Mouse (Mus musculus): Measurements from ENCODE around the gene Scnn1a.

DNA sequence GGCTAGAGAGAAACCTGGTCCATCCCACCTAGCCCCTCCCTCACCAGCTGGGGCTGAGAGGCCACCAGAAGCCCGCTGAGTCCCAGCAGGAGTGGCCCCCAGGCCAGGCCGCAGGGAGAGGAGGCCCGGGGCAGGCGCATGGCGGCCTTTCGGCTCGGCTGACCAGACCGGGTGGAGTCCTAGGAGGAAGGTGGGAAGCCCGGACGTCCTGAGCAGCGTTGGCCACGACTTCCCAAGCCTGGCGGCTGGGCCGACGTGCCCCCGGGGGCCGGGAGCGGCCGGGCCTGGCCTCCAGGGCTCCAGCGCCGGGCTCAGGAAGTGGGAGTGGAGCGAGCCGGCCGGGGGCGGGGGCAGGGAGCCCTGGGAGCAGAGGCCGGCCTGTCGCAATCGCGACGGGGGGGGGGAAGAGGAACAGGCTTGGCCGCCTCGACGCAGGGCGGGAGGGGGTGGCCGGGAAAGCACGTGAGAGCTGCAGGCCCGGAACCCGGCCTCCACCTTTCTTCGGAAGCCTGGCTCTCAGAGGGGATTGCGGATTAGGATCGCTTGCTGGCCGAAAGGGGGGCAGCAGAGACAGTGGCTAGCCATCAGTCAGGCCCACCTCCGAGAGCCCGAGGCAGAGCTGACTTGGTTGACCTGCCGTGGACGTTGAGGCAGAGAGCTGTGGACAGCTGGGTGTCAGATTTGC lies 6.8 kb upstream of the Scnn1a start, which contains the start of gene Ltbr:
- TF ChIP-seq POLR2A (IDR thresholded peaks at IDR 0.05; ENCODE audit: insufficient read length, low read depth) (peak; percentile 51), MYOD1 (IDR thresholded peaks at IDR 0.05; ENCODE audit: control insufficient read depth in 1 of 3, insufficient read length in 2 of 3, low read depth in 2 of 3) (peak in 1 of 3 experiments; percentile 15), E2F4 (IDR thresholded peaks at IDR 0.05; ENCODE audit: insufficient read depth) (no peak), POLR2AphosphoS2 (IDR thresholded peaks at IDR 0.05; ENCODE audit: insufficient read length, low read depth) (peak; percentile 53), USF1 (IDR thresholded peaks at IDR 0.05; ENCODE audit: low read depth) (no peak), MYOG (IDR thresholded peaks at IDR 0.05; ENCODE audit: control insufficient read depth in 1 of 3, insufficient read depth in 1 of 3, insufficient read length in 2 of 3, low read depth in 2 of 3) (peak in 1 of 3 experiments; percentile 50), CEBPB (IDR thresholded peaks at IDR 0.05; ENCODE audit: insufficient read depth, poor library complexity, severe bottlenecking) (peak; percentile 67; the same call in 1 of the 2 replicates)
